Mouse (Mus musculus) liver, postnatal 0 days (tissue): Measurements from ENCODE around the gene Pcmt1. TPM values are rescaled to one million over a fixed set of nuclear protein-coding genes. Genes with fewer than 3 reads are reported as not detected.

Experiments
- ATAC-seq: fragments of 200-750 bp; cut with Nextera tagmentation; 2 replicates; pipeline ENCODE4 v1.8.0; 2017; ENCODE audit warnings: mild to moderate bottlenecking, moderate library complexity
- DNase-seq: peaks from one replicate; pipeline ENCODE4 v3.0.0-alpha.2; 2016
- H3K27ac ChIP-seq: fragments of 300-500 bp; sonication (generic); 2 replicates; pipeline ENCODE4 v1.5.1; 2014; ENCODE audit warnings: antibody characterized with exemption, moderate library complexity, mild to moderate bottlenecking, low read depth
- H3K27me3 ChIP-seq: fragments of 300-500 bp; sonication (generic); 2 replicates; pipeline ENCODE4 v1.6.1; 2014; ENCODE audit warnings: low read length, control low read depth, mixed read lengths; ENCODE audit not compliant: insufficient read depth
- H3K36me3 ChIP-seq: fragments of 300-500 bp; sonication (generic); replicated peaks from 2 replicates; pipeline ENCODE4 v1.6.1; 2014; ENCODE audit warnings: mild to moderate bottlenecking, control low read depth, low read length, moderate library complexity, mixed read lengths; ENCODE audit not compliant: insufficient read depth
- H3K4me1 ChIP-seq: fragments of 300-500 bp; sonication (generic); 2 replicates; pipeline ENCODE4 v1.6.1; 2014; ENCODE audit warnings: antibody characterized with exemption, mild to moderate bottlenecking, control low read depth; ENCODE audit not compliant: insufficient read depth
- H3K4me2 ChIP-seq: fragments of 300-500 bp; sonication (generic); 2 replicates; pipeline ENCODE4 v1.6.1; 2014; ENCODE audit warnings: low read depth, mild to moderate bottlenecking, low read length, moderate library complexity, mixed read lengths
- H3K4me3 ChIP-seq: fragments of 300-500 bp; sonication (generic); 2 replicates; pipeline ENCODE4 v1.5.1; 2014; ENCODE audit warnings: low read depth, low read length
- H3K9ac ChIP-seq: fragments of 300-500 bp; sonication (generic); replicated peaks from 2 replicates; pipeline ENCODE4 v1.6.1; 2014; ENCODE audit warnings: mild to moderate bottlenecking, moderate library complexity
- H3K9me3 ChIP-seq: fragments of 300-500 bp; sonication (generic); 2 replicates; pipeline ENCODE4 v1.6.1; 2016; ENCODE audit warnings: mild to moderate bottlenecking, control low read depth, low read length, mixed read lengths
- CTCF ChIP-seq: sonication (generic); IDR thresholded peaks from 2 replicates; pipeline ENCODE4 v1.5.1; 2016; ENCODE audit warnings: antibody characterized with exemption, low read depth
- EP300 ChIP-seq: IDR thresholded peaks from 2 replicates; pipeline ENCODE4 v1.6.1; 2016; ENCODE audit warnings: antibody characterized with exemption, low read depth, mild to moderate bottlenecking
- WGBS: fragments of 180-500 bp; shearing (Covaris S2); extraction: QIAGEN DNeasy Blood & Tissue Kit; methylation state at CpG from one replicate; pipeline ENCODE4 v1.1.7; 2014; ENCODE audit not compliant: insufficient replicate concordance; 5-methylcytosine and 5-hydroxymethylcytosine counted together
- polyA plus RNA-seq: library from polyadenylated mRNA; unstranded; fragments of >200 nt; fragmentation: Nextera tagmentation; extraction: Ambion mirVana; gene quantifications from 2 replicates; pipeline ENCODE4 v1.2.1, GENCODE M21; 2015

Gene Pcmt1
- polyA plus RNA-seq, 1 experiment from 2014 or later: 67.2 TPM

DNA sequence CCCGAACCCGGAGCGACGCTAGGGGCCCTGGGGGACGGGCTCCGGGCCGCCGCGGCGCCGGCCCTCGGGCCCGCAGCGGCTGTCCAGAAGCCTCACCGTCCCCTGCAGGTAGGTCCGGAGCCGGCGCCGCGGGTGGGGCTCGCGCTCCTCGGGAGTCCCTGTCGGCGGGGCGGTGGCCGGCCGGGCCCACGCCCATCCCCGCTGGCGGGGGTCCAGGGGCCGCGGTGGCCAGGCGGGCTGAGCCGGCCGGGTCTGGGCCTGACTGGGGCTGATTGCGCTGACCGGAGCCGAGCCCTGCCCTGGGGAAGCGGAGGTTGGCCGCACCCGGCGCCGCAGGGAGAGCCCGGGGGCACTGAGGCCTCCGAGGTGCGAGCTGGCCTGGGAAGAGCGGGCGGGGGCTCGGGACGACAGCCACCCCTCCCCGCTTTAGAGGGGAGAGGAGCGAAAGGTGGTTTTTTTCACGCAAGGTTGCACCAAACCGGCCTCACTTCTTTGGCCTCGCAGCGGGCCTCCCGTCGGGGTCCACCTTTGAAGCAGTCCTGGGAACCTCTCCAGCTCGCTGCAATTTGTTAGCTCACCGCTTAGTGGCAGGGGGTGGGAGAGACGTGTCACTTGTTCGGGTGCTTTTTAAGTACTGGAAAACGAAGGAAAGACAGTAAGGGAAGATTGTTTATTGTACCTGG, 548 bp upstream of the Pcmt1 start:
- Histone ChIP-seq H3K9me3 (no peaks in the 10 kb centered on the region), H3K4me2 (peak overlapping the region; percentile 94), H3K36me3 (peaks cover 14% of the 10 kb centered on the region), H3K4me3 (peak overlapping the region; percentile 98), H3K27ac (peak overlapping the region; percentile 98), H3K27me3 (no peaks in the 10 kb centered on the region), H3K9ac (peak overlapping the region; percentile 92), H3K4me1 (peaks cover 36% of the 10 kb centered on the region)
- DNase-seq (peak; percentile 76), ATAC-seq (peak; percentile 87)
- TF ChIP-seq CTCF: peak; percentile 51
- no peak for TF ChIP-seq EP300
- WGBS: under 1% methylated on average over 56 of the region's 64 CpGs

DNA sequence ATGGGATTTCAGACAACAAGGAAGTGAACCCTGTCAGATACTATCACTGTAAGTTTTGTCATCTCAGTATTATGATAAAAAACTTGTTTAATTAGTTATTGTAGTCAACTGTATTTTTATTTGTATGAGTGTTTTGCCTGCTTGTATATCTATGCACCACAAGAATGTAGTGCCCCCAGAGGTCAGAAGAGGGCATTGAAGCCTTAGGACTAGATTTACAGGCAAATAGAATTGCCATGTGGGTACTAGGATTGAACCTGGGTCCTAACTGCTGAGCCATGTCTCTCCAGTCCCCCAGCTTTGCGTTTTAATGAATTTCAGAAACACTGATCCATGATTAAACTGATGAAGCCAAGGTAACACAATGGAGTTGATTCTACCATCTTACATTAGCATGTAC, 7.3 kb downstream of the Pcmt1 start:
- H3K9me3 ChIP-seq: no peaks in the 10 kb centered on the region
- H3K27ac ChIP-seq: no peak overlapping the region
- DNase-seq: no peak
- ATAC-seq: peak; percentile 71
- H3K36me3 ChIP-seq: peaks cover 38% of the 10 kb centered on the region
- no peaks in the 10 kb centered on the region; the same call in 1 of the 2 replicates for H3K4me1 ChIP-seq
- WGBS: 60% methylated on average over 1 of the region's 1 CpGs
- H3K27me3 ChIP-seq: no peaks in the 10 kb centered on the region
- no peak overlapping the region for H3K4me2 ChIP-seq
- no peak overlapping the region for H3K9ac ChIP-seq
- no peak overlapping the region for H3K4me3 ChIP-seq
- TF ChIP-seq EP300: no peak
- TF ChIP-seq CTCF: peak; percentile 70

DNA sequence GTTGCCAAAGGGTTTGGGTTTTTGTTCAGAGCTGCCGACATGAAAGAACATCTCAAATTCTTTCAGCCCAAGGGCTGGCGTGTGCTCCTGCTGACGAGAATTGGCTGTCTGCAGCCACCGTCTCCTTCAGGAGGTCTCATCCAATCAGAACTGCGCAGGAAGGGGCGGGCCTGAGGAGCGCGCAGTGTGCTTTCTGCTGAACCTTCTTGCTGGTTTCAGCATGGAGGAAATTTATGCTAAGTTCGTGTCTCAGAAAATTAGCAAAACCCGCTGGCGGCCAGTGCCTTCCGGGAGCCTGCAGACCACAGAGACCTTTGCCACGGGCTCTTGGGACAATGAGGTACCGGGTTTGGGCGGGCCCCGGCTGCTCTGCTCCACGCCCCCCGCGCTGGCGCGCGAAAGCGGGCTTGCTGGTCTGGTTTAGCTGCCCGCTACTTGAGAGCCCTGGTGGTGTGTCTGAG, 13.6 kb downstream of the Pcmt1 start, which contains the start of gene Nup43:
Gene Nup43 (plus strand): TSS at position 162 of the 461 bp plus-strand sequence.
- Histone ChIP-seq H3K27ac (peak within 1 kb of the TSS; percentile 69), H3K27me3 (no peaks in the 10 kb centered on the region)

DNA sequence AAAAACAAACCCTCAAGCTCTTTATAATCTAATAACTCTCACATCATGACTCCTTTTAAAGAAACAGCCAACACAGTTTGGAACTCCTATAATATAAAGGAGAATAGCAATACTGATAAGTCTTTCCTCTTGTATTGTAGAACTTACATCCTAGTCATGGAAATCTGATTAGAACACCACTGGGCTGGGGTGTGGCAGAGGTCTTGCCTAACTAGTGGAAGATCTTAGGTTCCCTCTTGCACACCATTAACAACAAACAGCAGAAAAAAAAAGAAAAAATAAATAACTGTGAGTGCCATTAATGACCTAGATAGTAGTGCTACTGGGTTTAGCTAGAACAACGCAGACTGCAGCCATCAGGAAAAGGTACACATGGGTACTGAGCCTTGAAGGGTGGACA, 16.0 kb downstream of the Pcmt1 start:
- peaks cover 2% of the 10 kb centered on the region; the same call in 1 of the 2 replicates for H3K36me3 ChIP-seq
- 77% methylated on average over 1 of the region's 1 CpGs for WGBS
- H3K4me3 ChIP-seq: no peak overlapping the region
- H3K9ac ChIP-seq: no peak overlapping the region
- H3K27me3 ChIP-seq: no peaks in the 10 kb centered on the region
- DNase-seq: no peak
- no peaks in the 10 kb centered on the region for H3K9me3 ChIP-seq
- H3K27ac ChIP-seq: peak overlapping the region; percentile 93; the same call in 1 of the 2 replicates
- no peak for ATAC-seq
- H3K4me1 ChIP-seq: peaks cover 20% of the 10 kb centered on the region
- TF ChIP-seq CTCF: no peak
- no peak for TF ChIP-seq EP300
- H3K4me2 ChIP-seq: peak overlapping the region; percentile 87; the same call in 1 of the 2 replicates

More for the DNA sequence above, 13.6 kb downstream of the Pcmt1 start, which contains the start of gene Nup43:
- Histone ChIP-seq H3K9me3 (no peaks in the 10 kb centered on the region), H3K36me3 (peaks cover 9% of the 10 kb centered on the region), H3K4me1 (peaks cover 15% of the 10 kb centered on the region), H3K4me2 (peak within 1 kb of the TSS; percentile 72), H3K9ac (peak within 1 kb of the TSS; percentile 68), H3K4me3 (peak within 1 kb of the TSS; percentile 89)
- 0% methylated on average over 24 of the region's 24 CpGs for WGBS
- TF ChIP-seq CTCF (no peak), EP300 (no peak; the same call in 1 of the 2 replicates)
- DNase-seq (peak; percentile 92), ATAC-seq (peak; percentile 61)

DNA sequence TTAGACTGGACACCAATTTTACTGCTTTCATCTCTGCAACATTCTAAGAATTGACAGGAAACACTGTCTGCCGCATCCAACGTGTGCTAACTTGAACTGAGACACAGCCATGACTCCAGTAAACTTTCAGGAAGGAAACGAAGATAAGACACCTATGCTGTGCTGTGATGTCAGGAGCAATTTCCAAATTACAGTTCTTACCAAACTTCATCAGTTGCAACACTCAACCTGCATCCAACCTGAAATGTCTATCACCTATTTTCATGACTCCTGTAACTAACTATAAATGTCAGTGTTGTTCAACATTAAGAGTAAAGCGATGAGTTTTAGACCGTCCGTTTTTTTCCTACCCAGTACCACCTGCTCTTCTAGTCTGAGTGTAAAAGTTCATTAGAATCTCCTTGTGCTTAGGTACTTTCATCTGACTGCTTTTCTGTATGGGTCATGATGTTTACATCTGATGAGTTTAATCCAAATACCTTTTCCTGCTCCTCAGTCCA, 16.9 kb downstream of the Pcmt1 start:
- DNase-seq (no peak), ATAC-seq (no peak)
- Histone ChIP-seq H3K27me3 (no peaks in the 10 kb centered on the region), H3K36me3 (no peaks in the 10 kb centered on the region), H3K4me3 (peak overlapping the region; percentile 83), H3K4me2 (peak overlapping the region; percentile 87), H3K9ac (peak overlapping the region; percentile 84), H3K4me1 (peaks cover 24% of the 10 kb centered on the region), H3K9me3 (no peaks in the 10 kb centered on the region), H3K27ac (peak overlapping the region; percentile 93)
- TF ChIP-seq CTCF (no peak), EP300 (no peak)
- 38% methylated on average over 6 of the region's 6 CpGs for WGBS

DNA sequence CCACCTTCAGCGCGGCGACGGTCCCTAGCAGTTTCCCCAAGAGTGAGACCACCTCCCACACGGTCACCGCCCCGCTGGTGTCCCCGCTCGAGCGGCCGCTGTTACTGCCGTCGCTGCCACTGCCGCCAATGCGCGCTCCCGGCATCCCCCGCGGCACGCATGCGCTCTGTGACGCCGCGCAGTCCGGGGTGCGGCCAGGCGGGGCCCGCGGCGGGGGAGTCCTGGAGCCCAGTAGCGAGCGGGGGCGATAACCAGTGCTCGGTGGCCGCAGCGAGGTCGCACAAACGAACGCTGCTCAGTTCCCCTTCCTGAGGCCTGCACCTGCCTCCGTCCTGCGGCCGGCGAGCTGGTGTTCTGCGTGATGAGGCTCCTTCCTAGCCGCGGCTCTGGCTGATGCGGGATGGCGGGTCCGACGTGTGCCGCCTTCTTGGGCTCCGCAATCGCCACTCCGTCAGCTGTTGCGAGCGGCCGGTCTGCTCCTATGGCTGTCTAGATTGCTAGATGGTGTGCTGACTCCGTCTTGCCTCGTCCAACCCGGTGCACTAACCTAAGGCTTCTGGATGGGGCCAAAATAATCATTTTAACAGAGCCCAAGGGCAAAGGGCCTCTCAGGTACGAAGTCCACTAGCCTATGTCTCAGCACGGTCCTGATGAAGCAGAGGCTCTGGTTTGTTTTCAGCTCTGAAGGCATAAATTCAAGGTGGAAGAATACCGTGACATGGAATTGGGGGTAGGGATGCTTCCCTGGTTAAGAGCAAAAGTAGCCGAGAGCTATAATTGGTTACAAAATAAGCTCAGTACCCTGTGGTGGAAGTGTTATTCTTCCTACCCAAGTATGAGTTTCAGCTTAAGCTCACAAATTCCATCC, 17.5 kb downstream of the Pcmt1 start:
- DNase-seq (peak; percentile 93), ATAC-seq (peak; percentile 90)
- H3K4me1 ChIP-seq: peaks cover 24% of the 10 kb centered on the region
- no peaks in the 10 kb centered on the region for H3K36me3 ChIP-seq
- no peaks in the 10 kb centered on the region for H3K9me3 ChIP-seq
- peak overlapping the region; percentile 84 for H3K9ac ChIP-seq
- H3K4me3 ChIP-seq: peak overlapping the region; percentile 83
- peak overlapping the region; percentile 87 for H3K4me2 ChIP-seq
- no peaks in the 10 kb centered on the region for H3K27me3 ChIP-seq
- peak overlapping the region; percentile 93 for H3K27ac ChIP-seq
- TF ChIP-seq CTCF: no peak
- no peak; the same call in 1 of the 2 replicates for TF ChIP-seq EP300
- WGBS: under 1% methylated on average over 63 of the region's 64 CpGs
